Mouse (Mus musculus): Measurements from ENCODE around the gene Pde4b. TPM values are rescaled to one million over a fixed set of nuclear protein-coding genes. Genes with fewer than 3 reads are reported as not detected.

The Pde4b gene
- polyA plus RNA-seq, 1 experiment from 2014 or later: 22.5 TPM

GRCm38 (mm10) chr4:102408938-102409337 lies 321.6 kb downstream of the Pde4b start:
- Histone ChIP-seq H3K27me3 (replicated peaks) (no peaks in the 10 kb centered on the region), H3K9ac (no peak overlapping the region), H3K4me1 (replicated peaks) (peaks cover 30% of the 10 kb centered on the region), H3K9me3 (replicated peaks) (no peaks in the 10 kb centered on the region), H3K27ac (ENCODE audit: poor library complexity, severe bottlenecking) (0 out of 2 replicates have a peak overlapping the region, but pooled peaks have one; percentile 8), H3K36me3 (no peaks in the 10 kb centered on the region), H3K4me3 (no peak overlapping the region), H3K4me2 (peak overlapping the region; percentile 43)
- no peak for ATAC-seq (ENCODE audit: insufficient number of reproducible peaks, low FRiP score)
- 16% methylated on average over 4 of the region's 4 CpGs for WGBS

- WGBS: 90% methylated on average over 2 of the region's 2 CpGs
- Histone ChIP-seq H3K4me1 (replicated peaks) (peaks cover 19% of the 10 kb centered on the region), H3K4me3 (no peak overlapping the region), H3K27ac (ENCODE audit: poor library complexity, severe bottlenecking) (no peak overlapping the region), H3K36me3 (no peaks in the 10 kb centered on the region), H3K9me3 (replicated peaks) (0 out of 2 replicates have a peak, but pooled peaks cover 2% of the 10 kb centered on the region), H3K27me3 (replicated peaks) (no peaks in the 10 kb centered on the region), H3K4me2 (no peak overlapping the region), H3K9ac (no peak overlapping the region)
- ATAC-seq (ENCODE audit: insufficient number of reproducible peaks, low FRiP score): no peak
Measured at GRCm38 (mm10) chr4:102413101-102413500, 325.8 kb downstream of the Pde4b start.

GRCm38 (mm10) chr4:102413794-102414193 lies 326.5 kb downstream of the Pde4b start:
- Histone ChIP-seq H3K36me3 (no peaks in the 10 kb centered on the region), H3K4me3 (no peak overlapping the region), H3K4me2 (no peak overlapping the region), H3K27me3 (replicated peaks) (no peaks in the 10 kb centered on the region), H3K4me1 (replicated peaks) (peaks cover 12% of the 10 kb centered on the region), H3K9ac (no peak overlapping the region), H3K27ac (ENCODE audit: poor library complexity, severe bottlenecking) (no peak overlapping the region), H3K9me3 (replicated peaks) (0 out of 2 replicates have a peak, but pooled peaks cover 2% of the 10 kb centered on the region)
- no peak for ATAC-seq (ENCODE audit: insufficient number of reproducible peaks, low FRiP score)
- 59% methylated on average over 4 of the region's 4 CpGs for WGBS

GRCm38 (mm10) chr4:102414610-102415009 lies 327.3 kb downstream of the Pde4b start:
- Histone ChIP-seq H3K9ac (no peak overlapping the region), H3K27me3 (replicated peaks) (no peaks in the 10 kb centered on the region), H3K36me3 (no peaks in the 10 kb centered on the region), H3K4me2 (no peak overlapping the region), H3K4me1 (replicated peaks) (peaks cover 4% of the 10 kb centered on the region; the same call in 1 of the 2 replicates), H3K9me3 (replicated peaks) (0 out of 2 replicates have a peak, but pooled peaks cover 2% of the 10 kb centered on the region), H3K4me3 (no peak overlapping the region), H3K27ac (ENCODE audit: poor library complexity, severe bottlenecking) (no peak overlapping the region)
- ATAC-seq (ENCODE audit: insufficient number of reproducible peaks, low FRiP score): no peak
- 86% methylated on average over 4 of the region's 4 CpGs for WGBS

GRCm38 (mm10) chr4:102420794-102421397 lies 333.6 kb downstream of the Pde4b start:
- 70% methylated on average over 11 of the region's 11 CpGs for WGBS
- Histone ChIP-seq H3K9me3 (replicated peaks) (0 out of 2 replicates have a peak, but pooled peaks cover 2% of the 10 kb centered on the region), H3K4me1 (replicated peaks) (0 out of 2 replicates have a peak, but pooled peaks cover 7% of the 10 kb centered on the region), H3K9ac (no peak overlapping the region), H3K27me3 (replicated peaks) (no peaks in the 10 kb centered on the region), H3K4me2 (no peak overlapping the region), H3K36me3 (no peaks in the 10 kb centered on the region), H3K27ac (ENCODE audit: poor library complexity, severe bottlenecking) (no peak overlapping the region), H3K4me3 (no peak overlapping the region)
- ATAC-seq (ENCODE audit: insufficient number of reproducible peaks, low FRiP score): no peak

- ATAC-seq (ENCODE audit: insufficient number of reproducible peaks, low FRiP score): no peak
- no peaks in the 10 kb centered on the region for H3K36me3 ChIP-seq
- H3K9ac ChIP-seq: no peak overlapping the region
- H3K4me3 ChIP-seq: no peak overlapping the region
- WGBS: 77% methylated on average over 18 of the region's 18 CpGs
- H3K4me1 ChIP-seq (replicated peaks): 0 out of 2 replicates have a peak, but pooled peaks cover 7% of the 10 kb centered on the region
- 0 out of 2 replicates have a peak, but pooled peaks cover 2% of the 10 kb centered on the region for H3K9me3 ChIP-seq (replicated peaks)
- H3K27me3 ChIP-seq (replicated peaks): no peaks in the 10 kb centered on the region
- H3K27ac ChIP-seq (ENCODE audit: poor library complexity, severe bottlenecking): no peak overlapping the region
- no peak overlapping the region for H3K4me2 ChIP-seq
Measured at GRCm38 (mm10) chr4:102421398-102421859, 334.1 kb downstream of the Pde4b start.

- no peak overlapping the region for H3K9ac ChIP-seq
- H3K4me1 ChIP-seq (replicated peaks): 0 out of 2 replicates have a peak, but pooled peaks cover 7% of the 10 kb centered on the region
- no peak overlapping the region for H3K27ac ChIP-seq (ENCODE audit: poor library complexity, severe bottlenecking)
- no peak overlapping the region for H3K4me2 ChIP-seq
- ATAC-seq (ENCODE audit: insufficient number of reproducible peaks, low FRiP score): no peak
- 90% methylated on average over 3 of the region's 3 CpGs for WGBS
- no peaks in the 10 kb centered on the region for H3K27me3 ChIP-seq (replicated peaks)
- no peaks in the 10 kb centered on the region for H3K36me3 ChIP-seq
- H3K9me3 ChIP-seq (replicated peaks): no peaks in the 10 kb centered on the region
- no peak overlapping the region for H3K4me3 ChIP-seq
Measured at GRCm38 (mm10) chr4:102424104-102424503, 336.8 kb downstream of the Pde4b start.

GRCm38 (mm10) chr4:102425422-102425821 lies 338.1 kb downstream of the Pde4b start:
- H3K9me3 ChIP-seq (replicated peaks): no peaks in the 10 kb centered on the region
- no peak overlapping the region for H3K4me3 ChIP-seq
- H3K36me3 ChIP-seq: no peaks in the 10 kb centered on the region
- no peak overlapping the region for H3K27ac ChIP-seq (ENCODE audit: poor library complexity, severe bottlenecking)
- H3K4me1 ChIP-seq (replicated peaks): peaks cover 10% of the 10 kb centered on the region; the same call in 1 of the 2 replicates
- no peak for ATAC-seq (ENCODE audit: insufficient number of reproducible peaks, low FRiP score)
- no peak overlapping the region for H3K9ac ChIP-seq
- 67% methylated on average over 3 of the region's 3 CpGs for WGBS
- no peak overlapping the region for H3K4me2 ChIP-seq
- H3K27me3 ChIP-seq (replicated peaks): no peaks in the 10 kb centered on the region

GRCm38 (mm10) chr4:102429730-102430341 lies 342.5 kb downstream of the Pde4b start:
- 60% methylated on average over 4 of the region's 4 CpGs for WGBS
- Histone ChIP-seq H3K4me3 (no peak overlapping the region), H3K4me2 (no peak overlapping the region), H3K4me1 (replicated peaks) (peaks cover 9% of the 10 kb centered on the region; the same call in 1 of the 2 replicates), H3K27me3 (replicated peaks) (no peaks in the 10 kb centered on the region), H3K36me3 (no peaks in the 10 kb centered on the region), H3K9me3 (replicated peaks) (no peaks in the 10 kb centered on the region), H3K27ac (ENCODE audit: poor library complexity, severe bottlenecking) (no peak overlapping the region), H3K9ac (no peak overlapping the region)
- no peak for ATAC-seq (ENCODE audit: insufficient number of reproducible peaks, low FRiP score)

- no peaks in the 10 kb centered on the region for H3K9me3 ChIP-seq (replicated peaks)
- 43% methylated on average over 9 of the region's 9 CpGs for WGBS
- no peak for ATAC-seq (ENCODE audit: insufficient number of reproducible peaks, low FRiP score)
- no peaks in the 10 kb centered on the region for H3K27me3 ChIP-seq (replicated peaks)
- no peak overlapping the region for H3K4me2 ChIP-seq
- no peaks in the 10 kb centered on the region for H3K36me3 ChIP-seq
- no peak overlapping the region for H3K9ac ChIP-seq
- H3K27ac ChIP-seq (ENCODE audit: poor library complexity, severe bottlenecking): 0 out of 2 replicates have a peak overlapping the region, but pooled peaks have one; percentile 33
- no peak overlapping the region for H3K4me3 ChIP-seq
- peaks cover 9% of the 10 kb centered on the region; the same call in 1 of the 2 replicates for H3K4me1 ChIP-seq (replicated peaks)
Measured at GRCm38 (mm10) chr4:102432040-102432782, 344.9 kb downstream of the Pde4b start.

Data from heart, embryonic 12.5 days (tissue).